Mouse (Mus musculus) adipocyte (in vitro differentiated cells): ENCODE results near the gene Chrna1.
A peak's percentile ranks its signal among the peaks of the same experiment; 100 is the strongest.

Experiments
- DNase-seq: peaks from one replicate; pipeline ENCODE4 v3.0.0-alpha.2; 2016; ENCODE audit warnings: low spot score

The Chrna1 gene

GRCm38 (mm10) chr2:73580166-73580565 lies at the start of gene Chrna1:
Gene Chrna1, minus strand, starts transcription at chr2:73580338.
- no peak for DNase-seq

- no peak for DNase-seq
Observed at GRCm38 (mm10) chr2:73618486-73619052, 38.4 kb upstream of the Chrna1 start.

- DNase-seq = peak; percentile 32
Observed at GRCm38 (mm10) chr2:73616434-73617057, 36.4 kb upstream of the Chrna1 start.

- DNase-seq = no peak
Observed at GRCm38 (mm10) chr2:73615456-73615855, 35.3 kb upstream of the Chrna1 start.

- DNase-seq = no peak
Observed at GRCm38 (mm10) chr2:73614303-73614702, 34.2 kb upstream of the Chrna1 start.

GRCm38 (mm10) chr2:73612941-73613340 lies 32.8 kb upstream of the Chrna1 start:
- DNase-seq = no peak

- no peak for DNase-seq
Observed at GRCm38 (mm10) chr2:73612367-73612914, 32.3 kb upstream of the Chrna1 start.

- no peak for DNase-seq
Observed at GRCm38 (mm10) chr2:73611798-73612197, 31.7 kb upstream of the Chrna1 start.

GRCm38 (mm10) chr2:73609724-73610210 lies 29.6 kb upstream of the Chrna1 start:
- no peak for DNase-seq

- DNase-seq = no peak
Observed at GRCm38 (mm10) chr2:73609067-73609723, 29.1 kb upstream of the Chrna1 start.

- DNase-seq = no peak
Observed at GRCm38 (mm10) chr2:73608391-73608790, 28.3 kb upstream of the Chrna1 start.

GRCm38 (mm10) chr2:73607609-73608008 lies 27.5 kb upstream of the Chrna1 start:
- DNase-seq = no peak

- DNase-seq = no peak
Observed at GRCm38 (mm10) chr2:73607146-73607545, 27.0 kb upstream of the Chrna1 start.

- DNase-seq = no peak
Observed at GRCm38 (mm10) chr2:73606616-73607015, 26.5 kb upstream of the Chrna1 start.

- no peak for DNase-seq
Observed at GRCm38 (mm10) chr2:73605077-73605476, 24.9 kb upstream of the Chrna1 start.

GRCm38 (mm10) chr2:73604579-73604978 lies 24.4 kb upstream of the Chrna1 start:
- no peak for DNase-seq

GRCm38 (mm10) chr2:73600650-73601049 lies 20.5 kb upstream of the Chrna1 start:
- DNase-seq = no peak

GRCm38 (mm10) chr2:73597772-73598171 lies 17.6 kb upstream of the Chrna1 start:
- DNase-seq = no peak

- no peak for DNase-seq
Observed at GRCm38 (mm10) chr2:73596786-73597185, 16.6 kb upstream of the Chrna1 start.

- no peak for DNase-seq
Observed at GRCm38 (mm10) chr2:73596326-73596725, 16.2 kb upstream of the Chrna1 start.

GRCm38 (mm10) chr2:73593101-73593439 lies 12.9 kb upstream of the Chrna1 start:
- DNase-seq = no peak

- peak; percentile 20 for DNase-seq
Observed at GRCm38 (mm10) chr2:73592231-73593100, 12.3 kb upstream of the Chrna1 start.
